Mouse (Mus musculus) layer of hippocampus, adult 8-10 months (tissue): ENCODE results near the gene Gamt. TPM values are rescaled to one million over a fixed set of nuclear protein-coding genes. Genes with fewer than 3 reads are reported as not detected.

Experiments used
- DNase-seq, 2 experiments: peaks; one replicate each; pipeline ENCODE4 v3.0.0; 2022; ENCODE audit warnings: low spot score in 2 of 2
- total RNA-seq, 4 experiments: library from RNA; stranded (reverse); gene quantifications; 2 replicates each; pipeline ENCODE4 v1.2.4; 2022

Gene Gamt
- total RNA-seq = 10 to 100 TPM; 22.4 to 34.7 (median 27.9) TPM

GRCm38 (mm10) chr10:80260642-80261584, at the start of gene Gamt, which contains the start of gene Dazap1:
TSS of gene Gamt (minus strand) at chr10:80261012.
TSS of gene Dazap1 (plus strand) at chr10:80261486.
- peak; percentile 90 to 91 for DNase-seq

- no peak for DNase-seq
These were observed 44.0 kb upstream of the Gamt start for GRCm38 (mm10) chr10:80304862-80305261.

- no peak for DNase-seq
These were observed 43.6 kb upstream of the Gamt start for GRCm38 (mm10) chr10:80304458-80304857.

- peak; percentile 70 to 86 for DNase-seq
These were observed 41.7 kb upstream of the Gamt start for GRCm38 (mm10) chr10:80302471-80302881.

- DNase-seq = no peak
These were observed 41.2 kb upstream of the Gamt start for GRCm38 (mm10) chr10:80302082-80302355.

GRCm38 (mm10) chr10:80301256-80302081, 40.7 kb upstream of the Gamt start:
- DNase-seq = no peak

- no peak for DNase-seq
These were observed 39.9 kb upstream of the Gamt start for GRCm38 (mm10) chr10:80300672-80301181.

GRCm38 (mm10) chr10:80299824-80300223, 39.0 kb upstream of the Gamt start:
- no peak for DNase-seq

- DNase-seq = no peak
These were observed 38.5 kb upstream of the Gamt start for GRCm38 (mm10) chr10:80299301-80299700.

GRCm38 (mm10) chr10:80298571-80299281, 37.9 kb upstream of the Gamt start:
- DNase-seq = peak; percentile 89 to 91

GRCm38 (mm10) chr10:80297526-80298133, 36.8 kb upstream of the Gamt start:
- DNase-seq = no peak

GRCm38 (mm10) chr10:80296824-80297223, 36.0 kb upstream of the Gamt start:
- no peak for DNase-seq

GRCm38 (mm10) chr10:80295618-80296425, 35.0 kb upstream of the Gamt start, which contains the start of gene Apc2:
TSS of gene Apc2 (plus strand) at chr10:80295977.
- DNase-seq = peak; percentile 75 to 80

GRCm38 (mm10) chr10:80294788-80295303, 34.0 kb upstream of the Gamt start:
- no peak for DNase-seq

GRCm38 (mm10) chr10:80294311-80294710, 33.5 kb upstream of the Gamt start:
- no peak for DNase-seq

- no peak for DNase-seq
These were observed 32.5 kb upstream of the Gamt start for GRCm38 (mm10) chr10:80293325-80293724.

- DNase-seq = peak; percentile 88 to 91
These were observed 31.7 kb upstream of the Gamt start, which contains the start of gene Rps15 for GRCm38 (mm10) chr10:80292251-80293146. TSS of gene Rps15 (plus strand) at chr10:80292453.

- DNase-seq = no peak
These were observed 27.8 kb upstream of the Gamt start for GRCm38 (mm10) chr10:80288657-80289056.

GRCm38 (mm10) chr10:80288097-80288496, 27.3 kb upstream of the Gamt start:
- no peak for DNase-seq
